Mouse (Mus musculus) ES-Bruce4 (cell line): ENCODE measurements around the gene Gm11985.

Experiments used
- CTCF ChIP-seq: IDR thresholded peaks from one replicate; pipeline ENCODE4 v1.8.1; 2011; ENCODE audit warnings: low read depth, low read length
- EP300 ChIP-seq: IDR thresholded peaks from 2 replicates; pipeline ENCODE4 v1.6.1; 2011; ENCODE audit warnings: low read depth, low read length; ENCODE audit not compliant: insufficient read depth
- POLR2A ChIP-seq: IDR thresholded peaks from one replicate; pipeline ENCODE4 v1.8.1; 2011; ENCODE audit warnings: low read length; ENCODE audit not compliant: insufficient read depth

DNA sequence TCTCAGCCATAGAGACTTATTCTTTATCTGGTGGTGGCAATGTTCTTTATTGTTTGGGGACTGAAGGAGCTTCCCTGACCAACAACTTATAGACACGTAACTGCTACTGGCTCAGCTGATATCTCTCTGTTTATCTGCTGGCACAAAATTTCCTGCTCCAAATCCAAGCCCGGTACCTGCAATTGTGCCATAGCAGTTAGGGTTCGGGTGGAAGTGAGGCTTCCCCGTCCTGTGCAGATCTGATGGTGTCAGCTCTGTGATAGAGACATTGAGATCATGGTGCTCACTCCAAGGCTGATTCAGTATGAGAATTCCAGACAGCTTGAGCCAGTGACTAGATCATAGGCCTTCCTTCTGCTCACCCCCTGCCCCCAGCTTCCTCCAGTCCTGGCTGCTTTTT lies 43.6 kb upstream of the Gm11985 start:
- TF ChIP-seq EP300 (no peak), CTCF (no peak), POLR2A (no peak)
